Mouse (Mus musculus): Measurements from ENCODE around the gene Hoxa7.

DNA sequence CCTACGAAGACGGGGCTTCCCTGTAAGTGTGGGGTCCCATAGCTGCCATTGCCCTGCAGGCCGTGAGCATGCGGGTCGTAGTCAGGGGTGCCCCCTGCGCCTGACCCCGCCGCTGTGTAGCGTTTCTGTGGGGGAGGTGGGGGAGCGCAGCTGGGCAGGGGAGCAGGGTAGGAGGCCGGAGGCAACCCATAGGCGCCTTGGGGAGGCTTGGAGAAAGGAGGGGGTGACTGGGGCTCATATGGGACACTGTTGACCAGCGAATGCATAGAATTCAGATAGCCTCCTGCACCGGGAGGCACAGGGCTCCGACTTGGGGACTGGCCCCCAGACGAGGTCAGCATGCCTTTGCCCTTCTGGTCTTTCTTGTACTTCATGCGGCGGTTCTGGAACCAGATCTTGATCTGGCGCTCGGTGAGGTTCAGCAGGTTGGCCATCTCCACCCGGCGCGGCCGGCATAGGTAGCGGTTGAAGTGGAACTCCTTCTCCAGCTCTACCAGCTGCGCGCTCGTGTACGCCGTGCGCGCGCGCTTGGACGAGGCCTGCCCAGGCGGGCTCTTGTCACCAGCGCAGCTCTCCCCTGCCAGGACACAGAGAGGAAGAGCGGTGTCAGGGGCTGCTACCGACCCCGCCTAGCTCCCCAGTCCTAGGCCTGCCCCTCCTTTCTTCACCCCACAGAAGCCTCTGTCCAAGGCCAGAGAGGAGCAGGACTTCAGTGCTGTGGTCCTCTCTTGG, 51.3 kb downstream of the Hoxa7 start:
- TF ChIP-seq GATA1 (IDR thresholded peaks at IDR 0.05; ENCODE audit: low read depth, low read length) (no peak), RAD21 (IDR thresholded peaks at IDR 0.05; ENCODE audit: low read depth, low read length) (no peak), CHD1 (IDR thresholded peaks at IDR 0.05; ENCODE audit: low read depth, low read length) (no peak), MAFK (IDR thresholded peaks at IDR 0.05; ENCODE audit: borderline replicate concordance, low read depth, low read length) (no peak), POLR2A (IDR thresholded peaks at IDR 0.05; ENCODE audit: control insufficient read depth in 1 of 2, insufficient read depth in 1 of 2, low read depth in 1 of 2, low read length in 2 of 2, poor library complexity in 1 of 2) (no peak)
